Mouse (Mus musculus) leukemia stem cell, adult 10-12 weeks (primary cell): ENCODE measurements around the gene Trim12c. TPM values are rescaled to one million over a fixed set of nuclear protein-coding genes. Genes with fewer than 3 reads are reported as not detected.

Source experiments
- polyA plus RNA-seq: library from polyadenylated mRNA; stranded (reverse); fragments of >175 nt; gene quantifications from 2 replicates; pipeline ENCODE4 v1.2.3, GENCODE M21; 2012; ENCODE audit warnings: low replicate concordance

Gene Trim12c
- polyA plus RNA-seq = 0.66 and 2.8 TPM in 2 replicates

GRCm38 (mm10) chr7:104352717-104353599 is at the start of gene Trim12c:
Gene Trim12c (minus strand): TSS chr7:104353362.

GRCm38 (mm10) chr7:104400698-104401097 is 47.5 kb upstream of the Trim12c start, which contains the start of gene Trim30c:
Gene Trim30c (minus strand): TSS chr7:104400837.

GRCm38 (mm10) chr7:104369736-104370414 is 16.7 kb upstream of the Trim12c start, which contains the start of gene Trim30b:
Gene Trim30b (minus strand): TSS chr7:104369884.

GRCm38 (mm10) chr7:104329171-104329570 is 24.0 kb downstream of the Trim12c start, which contains the start of gene Trim34b:
Gene Trim34b (plus strand): TSS chr7:104329471.

GRCm38 (mm10) chr7:104315369-104316080 is 37.6 kb downstream of the Trim12c start, which contains the start of gene Trim12a:
Gene Trim12a (minus strand): TSS chr7:104315466.

Other genes with a start within 250 kb of the Trim12c start
- gene Olfr646, start 248.5 kb downstream of the Trim12c start, polyA plus RNA-seq = not detected in 2 replicates
- not detected in 2 replicates for gene Ubqln5, start 223.5 kb downstream of the Trim12c start, polyA plus RNA-seq
- not detected in 2 replicates for gene Olfr643, start 216.0 kb downstream of the Trim12c start, polyA plus RNA-seq
- gene Ubqln3, start 210.1 kb downstream of the Trim12c start, polyA plus RNA-seq = not detected in 2 replicates
- not detected in 2 replicates for gene Ubqlnl, start 202.8 kb downstream of the Trim12c start, polyA plus RNA-seq
- gene Olfm5, start 188.5 kb downstream of the Trim12c start, polyA plus RNA-seq = not detected in 2 replicates
- not detected in 2 replicates for gene Olfr648, start 170.0 kb downstream of the Trim12c start, polyA plus RNA-seq
- not detected in 2 replicates for gene Olfr649, start 157.4 kb downstream of the Trim12c start, polyA plus RNA-seq
- gene Trim6, start 134.6 kb downstream of the Trim12c start, polyA plus RNA-seq = not detected in 2 replicates
- gene Trim34a, start 108.9 kb downstream of the Trim12c start, polyA plus RNA-seq = 0.09 TPM in 1 of 2 replicates, not detected in the other
- 0.06 TPM in 1 of 2 replicates, not detected in the other for gene Trim5, start 65.3 kb downstream of the Trim12c start, polyA plus RNA-seq
- gene Trim12a, start 37.9 kb downstream of the Trim12c start, polyA plus RNA-seq = not detected in 2 replicates
- gene Trim34b, start 23.9 kb downstream of the Trim12c start, polyA plus RNA-seq = 0.15 and 0.36 TPM in 2 replicates
- not detected in 2 replicates for gene Trim30b, start 16.5 kb upstream of the Trim12c start, polyA plus RNA-seq
- not detected in 2 replicates for gene Trim30c, start 47.5 kb upstream of the Trim12c start, polyA plus RNA-seq
- gene Trim30a, start 111.8 kb upstream of the Trim12c start, polyA plus RNA-seq = 3.5 and 5.4 TPM in 2 replicates
- gene Trim30d, start 154.5 kb upstream of the Trim12c start, polyA plus RNA-seq = 0.28 TPM in 1 of 2 replicates, not detected in the other
- not detected in 2 replicates for gene Olfr651, start 196.8 kb upstream of the Trim12c start, polyA plus RNA-seq
- not detected in 2 replicates for gene Olfr652, start 207.5 kb upstream of the Trim12c start, polyA plus RNA-seq
- gene Olfr653, start 224.0 kb upstream of the Trim12c start, polyA plus RNA-seq = not detected in 2 replicates
- gene Olfr654, start 233.7 kb upstream of the Trim12c start, polyA plus RNA-seq = not detected in 2 replicates
- gene Olfr655, start 248.4 kb upstream of the Trim12c start, polyA plus RNA-seq = not detected in 2 replicates